Mouse (Mus musculus) sigmoid colon, adult 10 weeks (tissue): ENCODE results near the gene Igf2bp1. TPM values are rescaled to one million over a fixed set of nuclear protein-coding genes. Genes with fewer than 3 reads are reported as not detected.

Experiments used
- polyA plus RNA-seq: library from polyadenylated mRNA; stranded (reverse); fragments of 350-450 nt; fragmentation: Illumina TruSeq; extraction: RNeasy Lipid Tissue Mini Kit (QIAGEN cat#74804); gene quantifications from one replicate; pipeline ENCODE4 v1.2.3, GENCODE M21; 2014; ENCODE audit warnings: low read depth, low replicate concordance

Igf2bp1 gene
- polyA plus RNA-seq, result 0.16 TPM

GRCm38 (mm10) chr11:96005403-96006271, at the start of gene Igf2bp1:
Gene Igf2bp1 (minus strand): TSS chr11:96005940.

GRCm38 (mm10) chr11:96034596-96035052, 28.9 kb upstream of the Igf2bp1 start, which contains the start of gene Snf8:
Gene Snf8 (plus strand): TSS chr11:96034885.

GRCm38 (mm10) chr11:95914571-95914991, 91.2 kb downstream of the Igf2bp1 start, which contains the start of gene B4galnt2:
Gene B4galnt2 (minus strand): TSS chr11:95914891.

Other genes starting within 250 kb of the Igf2bp1 start
- gene Phospho1, start 181.4 kb downstream of the Igf2bp1 start, polyA plus RNA-seq, result 0.28 TPM
- gene Gngt2, start 168.7 kb downstream of the Igf2bp1 start, polyA plus RNA-seq, result 3.2 TPM
- 0.47 TPM for gene Abi3, start 163.5 kb downstream of the Igf2bp1 start, polyA plus RNA-seq
- 194 TPM for gene B4galnt2, start 91.0 kb downstream of the Igf2bp1 start, polyA plus RNA-seq
- gene Gip, start 18.6 kb upstream of the Igf2bp1 start, polyA plus RNA-seq, result not detected
- 24.5 TPM for gene Snf8, start 28.9 kb upstream of the Igf2bp1 start, polyA plus RNA-seq
- 26.5 TPM for gene Ube2z, start 59.4 kb upstream of the Igf2bp1 start, polyA plus RNA-seq
- gene Atp5g1, start 69.7 kb upstream of the Igf2bp1 start, polyA plus RNA-seq, result 4.0 TPM
- gene Calcoco2, start 106.0 kb upstream of the Igf2bp1 start, polyA plus RNA-seq, result not detected
- gene Ttll6, start 127.8 kb upstream of the Igf2bp1 start, polyA plus RNA-seq, result 24.0 TPM
- 39.6 TPM for gene Hoxb13, start 188.4 kb upstream of the Igf2bp1 start, polyA plus RNA-seq